Mouse (Mus musculus): ENCODE measurements around the gene Camsap2. TPM values are rescaled to one million over a fixed set of nuclear protein-coding genes. Genes with fewer than 3 reads are reported as not detected.

Gene Camsap2
- polyA plus RNA-seq, 1 experiment from 2014 or later, result 8.7 TPM

GRCm38 (mm10) chr1:136340541-136340940 is 5.4 kb downstream of the Camsap2 start:
- H3K4me2 ChIP-seq, result no peak overlapping the region
- H3K36me3 ChIP-seq, result no peaks in the 10 kb centered on the region
- no peak overlapping the region for H3K9ac ChIP-seq
- no peak for ATAC-seq (ENCODE audit: insufficient read depth, low FRiP score, low read depth)
- peaks cover 6% of the 10 kb centered on the region for H3K4me1 ChIP-seq
- no peak overlapping the region for H3K4me3 ChIP-seq (replicated peaks)
- WGBS, result 94% methylated on average over 3 of the region's 3 CpGs
- H3K27ac ChIP-seq, result no peak overlapping the region
- H3K27me3 ChIP-seq (replicated peaks), result no peaks in the 10 kb centered on the region
- H3K9me3 ChIP-seq, result no peaks in the 10 kb centered on the region

- no peaks in the 10 kb centered on the region for H3K36me3 ChIP-seq
- no peak overlapping the region for H3K9ac ChIP-seq
- no peak overlapping the region for H3K4me3 ChIP-seq (replicated peaks)
- H3K27ac ChIP-seq, result no peak overlapping the region
- no peaks in the 10 kb centered on the region for H3K4me1 ChIP-seq
- ATAC-seq (ENCODE audit: insufficient read depth, low FRiP score, low read depth), result no peak
- H3K4me2 ChIP-seq, result no peak overlapping the region
- WGBS, result 87% methylated on average over 10 of the region's 10 CpGs
- no peaks in the 10 kb centered on the region for H3K9me3 ChIP-seq
- H3K27me3 ChIP-seq (replicated peaks), result no peaks in the 10 kb centered on the region
These were observed 11.2 kb downstream of the Camsap2 start for GRCm38 (mm10) chr1:136334743-136335142.

- Histone ChIP-seq H3K36me3 (no peaks in the 10 kb centered on the region), H3K27ac (no peak overlapping the region), H3K4me2 (no peak overlapping the region), H3K4me3 (replicated peaks) (no peak overlapping the region), H3K4me1 (no peaks in the 10 kb centered on the region), H3K27me3 (replicated peaks) (no peaks in the 10 kb centered on the region), H3K9ac (no peak overlapping the region), H3K9me3 (no peaks in the 10 kb centered on the region)
- no peak for ATAC-seq (ENCODE audit: insufficient read depth, low FRiP score, low read depth)
- 90% methylated on average over 3 of the region's 3 CpGs for WGBS
These were observed 12.4 kb downstream of the Camsap2 start for GRCm38 (mm10) chr1:136333512-136333911.

- no peaks in the 10 kb centered on the region for H3K4me1 ChIP-seq
- H3K27me3 ChIP-seq (replicated peaks), result no peaks in the 10 kb centered on the region
- H3K9ac ChIP-seq, result no peak overlapping the region
- no peak overlapping the region for H3K4me2 ChIP-seq
- no peak overlapping the region for H3K27ac ChIP-seq
- WGBS, result 87% methylated on average over 7 of the region's 7 CpGs
- H3K36me3 ChIP-seq, result no peaks in the 10 kb centered on the region
- no peaks in the 10 kb centered on the region for H3K9me3 ChIP-seq
- no peak for ATAC-seq (ENCODE audit: insufficient read depth, low FRiP score, low read depth)
- H3K4me3 ChIP-seq (replicated peaks), result no peak overlapping the region
These were observed 12.8 kb downstream of the Camsap2 start for GRCm38 (mm10) chr1:136333071-136333470.

GRCm38 (mm10) chr1:136331836-136332235 is 14.1 kb downstream of the Camsap2 start:
- Histone ChIP-seq H3K4me3 (replicated peaks) (no peak overlapping the region), H3K4me2 (no peak overlapping the region), H3K9ac (no peak overlapping the region), H3K4me1 (no peaks in the 10 kb centered on the region), H3K9me3 (no peaks in the 10 kb centered on the region), H3K36me3 (no peaks in the 10 kb centered on the region), H3K27ac (no peak overlapping the region), H3K27me3 (replicated peaks) (no peaks in the 10 kb centered on the region)
- WGBS, result 85% methylated on average over 4 of the region's 4 CpGs
- ATAC-seq (ENCODE audit: insufficient read depth, low FRiP score, low read depth), result no peak

GRCm38 (mm10) chr1:136329426-136329825 is 16.5 kb downstream of the Camsap2 start:
- H3K27ac ChIP-seq, result no peak overlapping the region
- no peak overlapping the region for H3K4me2 ChIP-seq
- H3K27me3 ChIP-seq (replicated peaks), result no peaks in the 10 kb centered on the region
- no peak for ATAC-seq (ENCODE audit: insufficient read depth, low FRiP score, low read depth)
- H3K4me1 ChIP-seq, result 0 out of 2 replicates have a peak, but pooled peaks cover 5% of the 10 kb centered on the region
- no peak overlapping the region for H3K4me3 ChIP-seq (replicated peaks)
- WGBS, result 85% methylated on average over 4 of the region's 4 CpGs
- H3K36me3 ChIP-seq, result no peaks in the 10 kb centered on the region
- no peak overlapping the region for H3K9ac ChIP-seq
- no peaks in the 10 kb centered on the region for H3K9me3 ChIP-seq

GRCm38 (mm10) chr1:136328640-136329039 is 17.3 kb downstream of the Camsap2 start:
- H3K4me1 ChIP-seq, result 0 out of 2 replicates have a peak, but pooled peaks cover 5% of the 10 kb centered on the region
- no peak overlapping the region for H3K9ac ChIP-seq
- no peaks in the 10 kb centered on the region for H3K27me3 ChIP-seq (replicated peaks)
- no peak overlapping the region for H3K27ac ChIP-seq
- peaks cover 5% of the 10 kb centered on the region; the same call in 1 of the 2 replicates for H3K36me3 ChIP-seq
- WGBS, result 62% methylated on average over 2 of the region's 2 CpGs
- no peak overlapping the region for H3K4me3 ChIP-seq (replicated peaks)
- H3K9me3 ChIP-seq, result no peaks in the 10 kb centered on the region
- no peak for ATAC-seq (ENCODE audit: insufficient read depth, low FRiP score, low read depth)
- H3K4me2 ChIP-seq, result no peak overlapping the region

GRCm38 (mm10) chr1:136327638-136328037 is 18.3 kb downstream of the Camsap2 start:
- Histone ChIP-seq H3K4me1 (0 out of 2 replicates have a peak, but pooled peaks cover 5% of the 10 kb centered on the region), H3K9ac (no peak overlapping the region), H3K27me3 (replicated peaks) (no peaks in the 10 kb centered on the region), H3K36me3 (peaks cover 12% of the 10 kb centered on the region; the same call in 1 of the 2 replicates), H3K27ac (no peak overlapping the region), H3K9me3 (no peaks in the 10 kb centered on the region), H3K4me3 (replicated peaks) (no peak overlapping the region), H3K4me2 (no peak overlapping the region)
- ATAC-seq (ENCODE audit: insufficient read depth, low FRiP score, low read depth), result no peak
- 74% methylated on average over 3 of the region's 3 CpGs for WGBS

- no peak for ATAC-seq (ENCODE audit: insufficient read depth, low FRiP score, low read depth)
- H3K27ac ChIP-seq, result 0 out of 2 replicates have a peak overlapping the region, but pooled peaks have one; percentile 6
These were observed 20.0 kb downstream of the Camsap2 start for GRCm38 (mm10) chr1:136325933-136326332.

GRCm38 (mm10) chr1:136322331-136322730 is 23.6 kb downstream of the Camsap2 start:
- H3K27ac ChIP-seq, result no peak overlapping the region
- H3K9ac ChIP-seq, result no peak overlapping the region
- no peak overlapping the region for H3K4me2 ChIP-seq
- H3K4me1 ChIP-seq, result 0 out of 2 replicates have a peak, but pooled peaks cover 5% of the 10 kb centered on the region
- 86% methylated on average over 4 of the region's 4 CpGs for WGBS
- H3K9me3 ChIP-seq, result no peaks in the 10 kb centered on the region
- no peaks in the 10 kb centered on the region for H3K27me3 ChIP-seq (replicated peaks)
- no peak overlapping the region for H3K4me3 ChIP-seq (replicated peaks)
- peaks cover 12% of the 10 kb centered on the region; the same call in 1 of the 2 replicates for H3K36me3 ChIP-seq
- ATAC-seq (ENCODE audit: insufficient read depth, low FRiP score, low read depth), result no peak

More at GRCm38 (mm10) chr1:136325933-136326332, 20.0 kb downstream of the Camsap2 start:
- Histone ChIP-seq H3K9ac (no peak overlapping the region), H3K4me1 (0 out of 2 replicates have a peak, but pooled peaks cover 5% of the 10 kb centered on the region), H3K4me3 (replicated peaks) (no peak overlapping the region), H3K27me3 (replicated peaks) (no peaks in the 10 kb centered on the region), H3K36me3 (peaks cover 12% of the 10 kb centered on the region; the same call in 1 of the 2 replicates), H3K4me2 (no peak overlapping the region), H3K9me3 (no peaks in the 10 kb centered on the region)
- 36% methylated on average over 4 of the region's 4 CpGs for WGBS

- Histone ChIP-seq H3K4me2 (no peak overlapping the region), H3K27ac (no peak overlapping the region), H3K27me3 (replicated peaks) (no peaks in the 10 kb centered on the region), H3K9me3 (no peaks in the 10 kb centered on the region), H3K4me3 (replicated peaks) (no peak overlapping the region), H3K4me1 (no peaks in the 10 kb centered on the region), H3K9ac (no peak overlapping the region), H3K36me3 (no peaks in the 10 kb centered on the region)
- ATAC-seq (ENCODE audit: insufficient read depth, low FRiP score, low read depth), result no peak
These were observed 29.6 kb downstream of the Camsap2 start for GRCm38 (mm10) chr1:136316317-136316716.

GRCm38 (mm10) chr1:136309193-136309592 is 36.7 kb downstream of the Camsap2 start:
- no peak for ATAC-seq (ENCODE audit: insufficient read depth, low FRiP score, low read depth)
- Histone ChIP-seq H3K4me3 (replicated peaks) (no peak overlapping the region), H3K27ac (no peak overlapping the region), H3K4me1 (no peaks in the 10 kb centered on the region), H3K36me3 (no peaks in the 10 kb centered on the region), H3K27me3 (replicated peaks) (no peaks in the 10 kb centered on the region), H3K9ac (no peak overlapping the region), H3K4me2 (no peak overlapping the region), H3K9me3 (no peaks in the 10 kb centered on the region)
- WGBS, result 83% methylated on average over 5 of the region's 5 CpGs

- Histone ChIP-seq H3K4me3 (replicated peaks) (no peak overlapping the region), H3K36me3 (0 out of 2 replicates have a peak, but pooled peaks cover 6% of the 10 kb centered on the region), H3K27me3 (replicated peaks) (no peaks in the 10 kb centered on the region), H3K9me3 (no peaks in the 10 kb centered on the region), H3K4me2 (no peak overlapping the region), H3K9ac (no peak overlapping the region), H3K4me1 (no peaks in the 10 kb centered on the region), H3K27ac (no peak overlapping the region)
- 76% methylated on average over 3 of the region's 3 CpGs for WGBS
- ATAC-seq (ENCODE audit: insufficient read depth, low FRiP score, low read depth), result no peak
These were observed 39.5 kb downstream of the Camsap2 start for GRCm38 (mm10) chr1:136306424-136306823.
